Mouse (Mus musculus) ES-E14 (cell line): ENCODE measurements at regions not wholly inside any gene's neighbourhood (a gene's known extent, or its start where the extent isn't known, plus 50 kb on each side); places are given as distances from the start of the nearest gene placed in this dataset.

Source experiments
- MAFK ChIP-seq: IDR thresholded peaks from 2 replicates; pipeline ENCODE4 v1.6.1; 2014; ENCODE audit warnings: mild to moderate bottlenecking, low read depth, low read length, inconsistent platforms; ENCODE audit not compliant: insufficient read depth
- ZC3H11A ChIP-seq: IDR thresholded peaks from 2 replicates; pipeline ENCODE4 v1.6.1; 2012; ENCODE audit warnings: low read depth, mild to moderate bottlenecking, inconsistent platforms, low read length, borderline replicate concordance

- TF ChIP-seq MAFK, result no peak
- TF ChIP-seq ZC3H11A, result no peak
Measured at GRCm38 (mm10) chr3:147662572-147662971, 810.4 kb downstream of the Ttll7 start.
